Mouse (Mus musculus): Measurements from ENCODE around the gene Clca1.
A peak's percentile ranks its signal among the peaks of the same experiment; 100 is the strongest.
"Not testable (repeated sequence)": the region's sequence is repeated elsewhere in the genome, so short reads cannot be mapped to it uniquely, and the experiment has no call there.

Clca1 gene

DNA sequence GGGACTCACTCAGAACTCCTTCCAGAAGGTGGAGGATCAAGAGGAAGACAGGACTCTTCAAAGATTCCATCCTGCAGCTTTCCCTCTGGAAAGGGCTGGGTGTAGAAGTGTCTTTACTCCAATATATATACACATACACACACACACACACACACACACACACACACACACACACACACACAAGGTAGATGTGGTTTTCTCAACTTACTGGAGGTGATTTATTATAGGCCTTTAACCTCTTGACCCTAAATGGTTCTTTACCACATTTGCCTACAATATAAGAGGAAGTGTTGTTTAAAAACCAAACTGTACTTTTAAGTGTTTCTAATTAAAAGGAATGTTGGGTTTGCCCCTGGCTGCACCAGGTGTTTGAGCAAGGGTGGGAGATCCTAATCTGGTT, at the start of gene Clca1:
Gene Clca1 (minus strand): TSS at position 101 of the 400 bp plus-strand sequence.
- DNase-seq (ENCODE audit: low read depth, low spot score) = no peak

DNA sequence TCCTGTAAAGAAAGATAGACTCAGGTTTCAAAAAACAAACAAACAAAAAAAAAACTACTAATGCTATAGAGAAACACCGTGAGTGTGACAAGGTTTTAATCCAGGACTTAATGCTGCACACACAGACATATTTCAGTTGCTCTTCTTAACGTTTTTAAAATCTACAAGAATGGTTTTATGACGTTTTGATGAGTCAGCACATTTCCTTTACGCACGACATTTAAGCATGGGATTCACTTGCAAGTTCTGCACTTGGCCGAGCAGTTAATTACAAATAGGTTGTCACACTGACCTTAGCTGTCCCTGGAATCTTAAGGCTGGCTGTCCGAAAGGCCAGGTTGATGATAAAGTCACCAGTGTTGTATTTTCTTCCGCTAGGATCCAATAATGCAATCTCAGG, 48.3 kb upstream of the Clca1 start:
- no peak for DNase-seq (ENCODE audit: low read depth, low spot score)

DNA sequence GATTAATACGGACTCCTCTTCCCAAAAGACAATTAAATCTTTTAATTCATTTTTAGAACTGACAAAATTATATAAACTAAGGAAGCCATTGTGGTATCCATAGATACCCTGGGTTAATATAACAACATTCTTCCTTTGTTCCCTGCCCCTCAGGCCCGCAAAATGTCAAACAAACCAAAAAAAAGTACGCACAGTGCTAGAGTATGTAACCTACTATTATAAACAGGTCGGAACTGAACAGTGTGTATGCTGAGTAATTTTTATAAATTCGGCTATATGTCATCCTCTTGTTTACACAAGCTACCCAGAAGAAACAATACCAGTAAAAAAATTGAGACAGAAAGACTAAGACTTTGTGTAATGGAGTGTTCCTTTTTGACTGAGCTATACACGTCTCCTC, 45.8 kb upstream of the Clca1 start:
- DNase-seq (ENCODE audit: low read depth, low spot score) = no peak

DNA sequence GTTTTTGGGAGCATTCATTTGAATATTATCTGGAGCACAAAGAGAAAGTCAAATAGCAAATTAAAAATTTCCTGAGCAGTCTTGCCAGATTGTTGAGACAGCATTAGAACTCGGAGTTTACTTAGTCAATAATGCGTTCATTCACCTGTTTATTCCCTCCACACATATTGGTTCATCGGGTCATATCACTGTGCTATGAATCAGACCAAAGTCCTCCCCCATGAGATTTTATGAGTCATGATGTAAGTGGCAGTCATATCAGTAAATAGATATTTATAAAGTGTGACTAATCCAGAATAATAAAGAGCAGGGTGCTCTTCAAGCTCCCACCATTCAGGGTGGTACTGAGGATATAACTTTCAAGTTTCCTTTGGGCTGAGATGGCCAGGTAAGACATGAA, 39.8 kb upstream of the Clca1 start:
- no peak for DNase-seq (ENCODE audit: low read depth, low spot score)

DNA sequence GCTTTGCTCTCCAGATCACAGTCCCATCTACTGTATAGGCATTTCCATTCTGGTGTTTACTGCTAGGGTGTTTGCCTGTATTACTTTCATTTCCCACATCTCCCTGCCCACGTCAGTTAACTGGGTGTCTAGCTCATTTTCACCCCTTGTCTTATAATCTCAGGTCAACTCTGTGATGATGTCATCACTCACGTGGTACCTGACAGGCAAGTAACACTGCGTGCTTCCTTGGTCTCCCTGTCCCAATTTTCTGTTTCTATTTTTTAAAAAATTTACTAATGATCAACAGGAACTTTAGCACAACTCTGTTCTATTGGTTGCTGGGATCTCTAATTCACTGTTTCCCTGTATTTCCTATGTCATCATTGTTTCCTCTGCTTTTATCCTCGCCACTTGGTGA, 36.4 kb upstream of the Clca1 start:
- no peak for DNase-seq (ENCODE audit: low read depth, low spot score)

DNA sequence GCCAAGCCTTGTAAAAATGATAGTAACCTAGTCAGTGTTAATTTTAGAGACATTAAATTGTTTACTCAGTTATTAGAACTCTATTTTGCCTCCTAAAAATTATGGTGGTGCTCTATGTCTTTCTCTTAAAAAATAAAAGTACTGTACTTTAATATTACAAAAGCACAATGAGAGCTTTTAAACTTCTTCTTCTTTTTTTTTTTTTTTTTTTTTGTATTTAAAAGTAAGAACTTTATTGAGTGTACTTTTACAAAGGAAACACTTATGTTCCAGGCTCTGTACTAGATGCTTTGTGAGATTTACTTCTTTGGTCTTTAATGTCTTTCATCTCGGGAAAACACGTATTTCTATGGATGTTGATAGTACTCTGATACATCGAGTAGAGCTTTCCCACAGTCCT, 22.6 kb upstream of the Clca1 start:
- not testable (repeated sequence) for DNase-seq (ENCODE audit: low read depth, low spot score)

DNA sequence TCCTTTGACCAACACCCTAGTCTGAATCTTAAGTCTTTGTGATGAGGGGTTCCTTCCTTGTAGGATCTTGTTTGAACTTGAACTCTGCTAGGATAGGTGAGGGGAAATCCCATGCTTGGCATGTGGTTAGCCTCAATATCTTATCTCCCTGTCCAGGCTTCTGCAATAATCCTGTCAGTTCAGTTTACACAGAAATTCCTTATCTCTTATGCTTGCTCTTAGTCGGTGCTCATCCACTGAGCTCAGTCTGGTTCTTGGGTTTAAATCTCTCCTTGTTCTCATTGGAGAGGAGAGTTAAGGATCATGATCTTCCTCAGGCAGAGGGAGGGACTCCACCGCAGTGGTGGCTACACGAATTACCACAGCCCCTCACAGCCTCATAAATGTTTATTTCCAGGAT, 17.2 kb upstream of the Clca1 start:
- no peak for DNase-seq (ENCODE audit: low read depth, low spot score)

DNA sequence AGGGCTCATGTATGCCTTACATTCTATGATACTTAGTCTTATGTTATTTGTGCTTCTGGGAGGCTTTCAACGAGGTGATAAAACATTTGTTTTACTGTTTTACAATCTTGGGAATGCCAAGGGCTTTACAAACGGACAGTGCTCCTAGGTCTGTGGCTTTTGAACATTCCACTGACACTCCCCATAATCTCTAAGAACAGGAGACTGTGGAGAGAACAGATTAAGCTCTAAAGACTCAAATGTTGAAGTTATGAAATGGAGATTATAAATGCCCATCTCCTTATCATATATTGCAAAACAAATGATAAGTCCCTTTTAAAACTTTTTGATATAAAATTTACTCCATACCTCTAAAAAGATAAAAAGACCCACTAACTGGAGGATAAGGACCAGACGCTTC, 6.2 kb upstream of the Clca1 start:
- no peak for DNase-seq (ENCODE audit: low read depth, low spot score)

DNA sequence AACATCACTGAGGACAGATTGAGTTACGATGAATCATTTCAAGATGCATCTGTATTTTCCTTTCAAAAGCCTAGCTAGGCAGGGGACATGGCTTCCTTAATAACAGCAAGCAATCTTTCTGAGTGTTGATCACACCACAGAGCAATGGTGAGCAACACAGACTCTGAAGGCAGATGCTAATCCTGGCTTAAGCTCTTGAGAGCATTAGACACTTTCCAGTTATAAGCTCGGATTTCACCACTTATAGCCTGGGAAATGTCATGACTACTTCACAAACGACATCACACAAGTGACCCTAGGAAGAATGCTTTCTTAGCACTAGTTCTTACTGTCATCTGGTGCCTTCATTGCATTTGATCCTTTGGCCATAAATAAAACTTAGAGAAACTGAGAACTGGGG, 4.5 kb downstream of the Clca1 start:
- no peak for DNase-seq (ENCODE audit: low read depth, low spot score)

DNA sequence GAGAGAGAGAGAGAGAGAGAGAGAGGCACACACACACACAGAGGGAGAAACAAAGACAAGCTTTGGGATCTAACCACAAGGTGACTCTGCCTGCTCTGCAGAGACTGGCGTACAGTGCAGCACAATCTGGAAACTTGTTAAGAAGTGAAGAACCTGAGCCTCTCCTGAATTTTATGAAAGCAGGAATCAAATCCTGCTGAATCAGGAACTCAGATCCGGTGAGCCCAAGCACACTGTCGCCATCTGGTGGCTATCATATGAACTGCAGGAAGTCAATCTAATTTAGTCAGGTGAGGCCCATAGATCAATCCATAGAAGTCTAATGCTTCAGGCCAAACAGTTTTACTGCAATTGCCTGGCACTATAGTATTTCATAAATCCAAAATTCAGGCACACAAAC, 5.8 kb downstream of the Clca1 start:
- DNase-seq (ENCODE audit: low read depth, low spot score) = peak; percentile 71

DNA sequence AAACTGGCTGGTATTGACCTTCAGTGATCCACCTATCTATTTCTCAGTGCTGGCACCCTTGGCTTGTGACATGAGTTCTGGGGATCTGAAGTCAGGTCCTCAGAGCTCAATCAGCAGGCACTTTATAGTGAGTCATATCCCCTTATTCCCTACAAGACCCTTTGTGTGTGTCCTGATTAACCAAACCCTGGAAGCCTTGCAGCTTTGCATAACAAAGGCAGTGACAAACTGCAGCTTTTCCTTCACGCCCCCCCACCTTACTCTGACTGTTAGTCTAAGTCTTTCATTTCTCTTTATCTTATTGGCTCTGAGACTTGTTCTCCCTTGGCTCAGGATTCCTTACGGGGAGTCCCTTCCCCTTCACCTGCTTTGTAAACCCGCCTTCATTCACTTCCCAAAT, 14.8 kb downstream of the Clca1 start:
- peak; percentile 65 for DNase-seq (ENCODE audit: low read depth, low spot score)

DNA sequence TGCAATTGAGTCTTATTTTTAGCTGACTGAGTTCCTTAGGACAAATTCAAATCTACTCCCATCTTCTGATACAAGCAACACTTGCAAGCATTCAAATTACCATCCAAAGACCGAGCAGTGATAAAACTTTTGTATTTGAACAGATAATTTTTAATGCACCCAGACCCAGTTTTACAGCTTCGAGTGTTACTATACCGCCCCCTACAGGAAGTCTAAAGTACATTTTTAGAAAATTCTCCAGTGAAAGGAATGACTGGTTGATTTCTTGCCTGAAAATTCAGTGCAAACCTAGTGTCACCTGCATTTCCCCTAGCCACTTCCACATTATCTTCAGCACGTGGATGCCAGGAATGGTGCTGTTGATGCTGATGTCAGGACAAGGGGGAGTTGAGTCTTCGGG, 28.2 kb downstream of the Clca1 start:
- DNase-seq (ENCODE audit: low read depth, low spot score) = peak; percentile 16

DNA sequence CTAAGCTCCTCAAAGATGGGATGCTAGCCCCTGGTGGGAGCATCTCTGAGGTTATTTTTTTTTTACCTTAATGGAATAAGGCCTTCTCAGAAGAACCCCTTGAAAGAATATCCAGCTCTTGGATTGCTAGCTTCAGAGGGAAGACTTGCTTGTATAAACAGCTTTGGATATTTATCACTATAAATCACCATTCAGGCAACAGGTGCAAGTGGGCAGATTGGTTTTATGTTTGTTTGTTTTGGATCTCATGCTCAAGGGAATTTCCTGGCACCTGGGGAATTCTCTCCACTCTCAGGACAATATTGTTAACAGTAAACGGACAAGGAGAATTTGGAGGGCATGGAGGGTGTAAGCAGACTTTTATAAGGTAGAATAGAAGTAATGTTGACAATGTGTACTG, 31.7 kb downstream of the Clca1 start:
- DNase-seq (ENCODE audit: low read depth, low spot score) = no peak

DNA sequence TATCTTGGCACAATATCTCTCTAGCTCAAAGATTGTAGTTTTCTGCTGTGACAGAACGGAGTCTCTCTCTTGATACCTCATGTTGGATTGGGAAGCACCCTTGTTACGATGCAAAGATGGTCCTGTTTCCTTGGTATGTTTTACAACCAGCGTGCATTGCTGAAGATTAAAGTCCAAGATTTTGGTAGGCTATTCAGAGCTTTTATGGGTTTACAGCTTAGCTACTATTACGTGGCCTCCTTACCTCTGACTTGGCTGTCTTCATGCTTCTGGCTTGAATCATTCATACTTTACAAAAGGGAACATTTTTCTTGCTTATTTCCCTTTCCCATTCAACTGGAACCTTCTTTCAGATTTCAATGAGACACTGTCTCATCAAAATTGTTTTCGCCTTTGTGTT, 39.5 kb downstream of the Clca1 start:
- no peak for DNase-seq (ENCODE audit: low read depth, low spot score)

DNA sequence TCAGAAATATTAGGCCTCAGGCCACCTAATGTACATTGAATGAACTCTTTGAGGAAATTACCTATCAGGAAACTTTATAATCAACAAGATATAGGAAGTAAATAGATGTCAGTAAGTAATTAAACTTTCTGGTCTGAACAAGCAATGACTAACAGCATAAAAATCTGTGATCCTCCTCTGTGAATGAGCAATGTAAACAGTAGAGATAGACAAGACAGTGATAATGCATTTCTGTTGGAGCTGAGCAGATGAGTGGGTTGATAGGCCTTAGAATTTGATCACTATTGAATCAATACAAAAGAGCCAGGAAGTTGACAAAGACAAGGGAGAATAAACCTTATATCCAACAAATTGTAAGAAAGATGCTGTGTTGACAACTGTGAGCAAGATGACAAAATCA, 40.0 kb downstream of the Clca1 start:
- no peak for DNase-seq (ENCODE audit: low read depth, low spot score)

DNA sequence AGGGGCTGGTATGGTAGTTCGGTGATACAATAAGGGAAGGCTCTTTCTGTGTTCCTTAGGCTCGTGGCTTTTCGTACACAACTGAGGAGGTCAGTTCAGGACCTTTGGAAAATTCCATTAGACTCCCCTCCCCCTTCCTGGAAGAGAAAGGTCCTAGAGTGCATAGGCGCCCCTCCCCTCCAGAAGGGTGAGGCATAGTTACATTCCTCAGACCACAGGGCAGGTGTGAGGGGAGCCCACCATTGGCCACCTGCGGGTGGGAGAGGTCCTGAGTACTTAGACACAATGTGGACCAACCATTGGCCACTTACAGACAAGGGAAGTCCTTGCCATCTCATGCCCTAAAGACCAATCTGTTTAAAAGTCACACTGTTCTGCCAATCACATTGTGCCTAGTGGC, 46.7 kb downstream of the Clca1 start:
- peak; percentile 87 for DNase-seq (ENCODE audit: low read depth, low spot score)

DNA sequence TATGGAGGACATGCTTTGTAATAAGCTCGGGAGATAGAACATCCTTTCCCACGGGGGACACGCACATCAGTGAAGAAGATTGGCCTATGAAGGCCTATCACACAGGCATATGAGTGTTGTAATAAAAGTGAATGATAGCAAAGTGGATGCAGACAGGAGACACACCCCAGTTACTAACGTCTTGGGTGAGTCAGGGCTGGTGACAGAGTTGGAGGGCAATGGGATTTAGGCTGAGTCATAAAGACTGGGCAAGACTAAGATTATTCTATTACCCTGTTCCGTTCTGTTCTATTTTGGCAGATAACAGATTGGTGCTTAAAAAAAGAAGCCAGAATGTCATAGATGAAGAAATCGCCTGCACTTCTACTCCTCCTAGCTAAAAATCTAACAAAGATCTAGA, 52.0 kb downstream of the Clca1 start:
- DNase-seq (ENCODE audit: low read depth, low spot score) = no peak

DNA sequence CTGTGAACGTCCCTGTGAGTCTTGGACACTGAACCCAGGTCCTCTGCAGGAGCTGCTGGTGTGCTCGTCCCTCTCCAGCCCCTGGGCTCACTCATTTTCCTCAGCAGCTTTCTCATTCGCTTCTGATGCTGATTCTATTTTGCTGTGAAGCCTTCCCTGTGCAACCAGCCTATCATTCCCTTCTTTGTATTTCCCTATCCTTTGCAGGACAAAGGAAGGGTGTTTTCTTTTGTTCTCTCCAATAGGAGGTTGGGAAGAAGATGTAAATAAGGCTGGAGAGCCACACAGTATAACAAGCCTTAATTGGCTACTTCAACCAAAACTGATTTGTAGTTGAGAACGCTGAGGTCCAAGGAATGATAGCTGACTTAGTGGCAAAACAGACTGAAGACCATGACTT, 54.9 kb downstream of the Clca1 start:
- peak; percentile 77 for DNase-seq (ENCODE audit: low read depth, low spot score)

DNA sequence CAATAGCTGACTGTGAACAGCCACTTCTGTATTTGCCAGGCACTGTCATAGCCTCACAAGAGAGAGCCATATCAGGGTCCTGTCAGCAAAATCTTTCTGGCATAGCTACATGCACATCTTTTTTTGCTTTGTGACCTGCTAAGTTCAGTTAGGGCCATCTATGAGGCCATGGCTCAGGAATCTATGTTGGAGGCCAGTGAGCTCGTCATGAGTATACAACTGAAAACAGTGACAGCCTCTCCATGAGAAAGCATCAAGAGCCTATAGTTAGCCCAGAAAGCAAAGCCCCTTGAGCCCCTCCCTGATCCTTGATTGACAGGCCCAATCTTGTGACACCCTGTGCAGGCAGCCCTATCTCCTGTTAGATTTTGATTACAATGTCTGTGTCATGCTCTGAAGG, 56.5 kb downstream of the Clca1 start:
- no peak for DNase-seq (ENCODE audit: low read depth, low spot score)

DNA sequence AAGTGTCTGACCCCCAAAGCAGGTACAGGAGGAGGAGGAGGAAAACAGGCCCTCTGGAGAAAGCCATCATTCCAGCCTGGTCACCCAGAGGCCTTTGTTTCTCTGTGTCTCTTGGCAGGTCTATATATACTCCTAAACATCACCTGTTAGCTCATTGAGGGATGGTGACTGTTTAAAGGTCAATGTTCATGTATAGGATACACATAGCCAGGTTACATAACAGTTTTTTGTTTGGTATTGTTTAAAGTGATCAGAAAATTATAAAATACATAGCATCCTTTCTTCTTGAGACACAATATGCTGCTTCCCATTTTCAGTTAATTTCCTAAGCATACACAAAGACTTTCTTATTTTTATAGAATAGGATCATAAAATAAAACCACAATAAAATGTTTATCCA, 57.6 kb downstream of the Clca1 start, which contains the start of gene Clca4a:
Gene Clca4a (minus strand): TSS at position 101 of the 400 bp plus-strand sequence.
- DNase-seq (ENCODE audit: low read depth, low spot score) = no peak

DNA sequence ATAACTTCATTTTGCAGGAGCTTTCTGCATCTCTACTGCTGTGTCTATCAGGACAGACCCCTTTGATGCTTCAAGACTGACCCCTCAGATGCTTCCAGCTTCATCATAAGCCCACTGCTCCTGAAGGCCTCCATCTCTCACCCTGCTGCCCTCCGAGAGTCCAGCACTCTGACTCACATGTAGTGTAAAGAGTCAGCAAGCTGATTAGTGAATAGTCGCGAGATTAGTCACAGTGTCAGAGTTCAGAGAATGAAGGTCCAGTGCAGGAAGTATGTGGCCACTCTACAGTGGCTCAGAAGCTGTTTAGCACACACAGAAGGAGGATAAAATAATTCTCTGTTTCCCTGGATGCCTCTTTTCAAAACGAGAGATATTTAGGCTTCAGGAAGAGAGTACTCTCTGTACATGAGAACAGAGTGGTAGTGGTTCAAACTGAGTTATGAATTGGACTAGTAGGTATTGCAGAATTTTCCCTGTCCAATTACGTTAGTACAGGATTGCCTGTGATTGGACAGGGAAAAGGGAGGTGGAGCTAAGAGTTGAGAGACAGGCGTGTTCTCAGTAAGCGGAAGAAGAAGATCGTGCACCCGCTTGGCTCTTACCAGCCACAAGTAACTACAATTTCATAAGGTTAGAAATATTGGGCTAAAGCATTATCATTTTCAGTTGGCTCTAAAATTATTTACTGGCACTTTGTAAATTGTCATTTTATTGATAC, 60.9 kb downstream of the Clca1 start:
- no peak for DNase-seq (ENCODE audit: low read depth, low spot score)

DNA sequence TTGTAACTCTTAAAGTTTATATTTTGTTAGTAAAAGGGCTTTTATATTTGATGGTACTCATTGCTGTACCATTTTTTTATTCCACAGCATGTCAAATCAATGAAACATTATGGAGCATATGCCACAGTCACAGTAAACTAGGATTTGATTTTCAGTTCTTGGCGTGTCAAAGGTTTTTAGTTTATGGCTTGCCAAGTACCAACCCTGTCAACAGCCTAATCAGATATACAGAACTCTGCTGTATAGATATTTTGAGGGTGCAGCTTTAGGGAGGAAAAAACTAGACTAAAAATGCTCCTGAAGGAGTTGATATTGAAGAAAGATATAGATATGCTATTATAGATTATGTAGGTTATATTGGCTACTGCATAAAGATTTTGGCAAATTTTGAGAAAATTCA, 62.8 kb downstream of the Clca1 start:
- no peak for DNase-seq (ENCODE audit: low read depth, low spot score)

DNA sequence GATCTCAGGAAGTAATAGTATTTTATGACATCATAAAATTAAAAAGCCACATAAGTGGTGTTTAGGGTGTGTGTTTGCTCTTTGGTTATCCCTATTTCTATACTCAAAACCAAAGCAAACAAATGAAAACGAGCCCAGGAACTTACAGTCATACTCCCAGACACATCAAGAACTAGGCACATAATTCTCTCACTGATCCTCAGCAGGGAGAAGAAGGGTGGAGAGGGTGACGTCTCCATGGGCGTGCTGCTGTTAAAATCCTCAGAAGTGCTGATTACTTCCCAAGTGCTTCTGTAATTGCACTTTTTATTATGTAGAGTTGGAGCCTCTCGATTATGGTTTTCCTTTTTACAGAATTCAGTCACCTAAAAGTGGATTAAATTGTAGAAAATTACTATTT, 66.5 kb downstream of the Clca1 start:
- DNase-seq (ENCODE audit: low read depth, low spot score) = no peak
